Mouse (Mus musculus): Measurements from ENCODE around the gene Tecr.

GRCm38 (mm10) chr8:83576516-83576895 lies 31.3 kb downstream of the Tecr start:
- TF ChIP-seq CTCF (IDR thresholded peaks at IDR 0.05), result no peak
- TF ChIP-seq POLR2A (IDR thresholded peaks at IDR 0.05; ENCODE audit: insufficient read depth, low read depth, low read length), result no peak
- TF ChIP-seq EP300 (IDR thresholded peaks at IDR 0.05; ENCODE audit: insufficient read depth, low read depth, low read length), result no peak

Measured in heart, adult 2 months (tissue).